Mouse (Mus musculus) heart, postnatal 36 days (tissue): Measurements from ENCODE around the gene Mtnr1b. TPM values are rescaled to one million over a fixed set of nuclear protein-coding genes. Genes with fewer than 3 reads are reported as not detected.
"Not testable (repeated sequence)": the region's sequence is repeated elsewhere in the genome, so short reads cannot be mapped to it uniquely, and the experiment has no call there.

ENCODE experiments used
- DNase-seq, 2 experiments: peaks; one replicate each; pipeline ENCODE4 v3.0.0; 2021 to 2022
- intact Hi-C: fragments of 180-260 bp; cut with DNase I; formaldehyde crosslinking; loops from one replicate; pipeline ENCODE4 v1.15.1; 2025
- total RNA-seq, 2 experiments: library from RNA; stranded (reverse); gene quantifications; 2 replicates each; pipeline ENCODE4 v1.2.3; 2021

The Mtnr1b gene
- total RNA-seq = not detected

GRCm38 (mm10) chr9:15874506-15875160 lies at the start of gene Mtnr1b:
Mtnr1b (minus strand) TSS chr9:15874556.
- intact Hi-C loops = loop anchor here (10.0 kb wide), 1 partner anchor 380 kb away; the partner anchor contains the start of gene Smco4

DNA sequence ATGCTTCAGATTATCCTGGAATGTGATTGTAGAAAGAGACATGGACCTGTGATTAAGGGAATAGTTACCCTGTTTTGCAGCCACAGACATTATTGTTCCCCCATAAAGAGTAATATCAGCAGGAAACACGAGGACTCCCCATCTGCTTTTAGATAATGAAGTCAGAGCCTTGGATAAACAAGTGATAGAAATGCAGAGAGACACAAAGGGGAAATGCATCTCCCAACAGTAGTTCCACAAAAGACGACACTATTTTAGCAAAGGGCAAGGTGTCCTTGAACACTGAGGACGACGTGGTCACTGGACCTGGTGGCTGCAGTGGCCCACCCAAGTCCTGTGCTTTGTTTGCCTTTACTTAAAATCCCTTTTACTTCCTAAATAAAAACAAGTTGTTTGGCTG lies 45.9 kb upstream of the Mtnr1b start:
- intact Hi-C loops = loop anchor here (10.0 kb wide), 1 partner anchor 585 kb away; the partner anchor contains the start of gene Fat3
- no peak for DNase-seq

More at GRCm38 (mm10) chr9:15874506-15875160, at the start of gene Mtnr1b:
- no peak for DNase-seq

DNA sequence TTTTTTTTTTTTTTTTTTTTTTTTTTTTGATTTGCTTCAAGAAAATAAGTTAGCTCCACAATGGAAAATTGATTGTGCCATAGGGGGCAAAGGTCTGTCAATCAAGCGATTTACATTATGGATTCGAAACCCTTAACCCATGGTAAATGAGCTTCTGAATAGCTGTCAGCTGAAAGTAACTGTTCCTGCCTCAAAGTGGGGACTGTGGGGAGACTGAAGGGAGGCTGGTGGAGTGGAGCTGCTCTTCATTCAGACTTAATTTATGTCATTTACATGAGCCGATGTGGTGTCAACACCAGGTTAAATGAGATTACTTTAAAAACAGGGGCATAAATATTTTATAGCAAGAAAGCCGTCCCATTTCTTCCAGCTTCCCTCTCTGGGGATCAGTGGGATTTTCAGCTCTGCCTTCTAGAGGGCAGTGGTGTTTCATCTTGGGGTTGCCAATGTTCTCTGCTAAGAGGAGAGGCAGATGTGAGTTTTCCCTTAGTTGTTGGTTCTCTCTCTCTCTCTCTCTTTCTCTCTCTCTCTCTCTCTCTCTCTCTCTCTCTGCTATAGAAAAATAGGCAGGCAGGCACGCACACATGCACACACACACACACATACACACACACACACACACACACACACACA lies 45.1 kb upstream of the Mtnr1b start:
- DNase-seq = no peak
- intact Hi-C loops = loop anchor here (10.0 kb wide), 1 partner anchor 585 kb away; the partner anchor contains the start of gene Fat3

DNA sequence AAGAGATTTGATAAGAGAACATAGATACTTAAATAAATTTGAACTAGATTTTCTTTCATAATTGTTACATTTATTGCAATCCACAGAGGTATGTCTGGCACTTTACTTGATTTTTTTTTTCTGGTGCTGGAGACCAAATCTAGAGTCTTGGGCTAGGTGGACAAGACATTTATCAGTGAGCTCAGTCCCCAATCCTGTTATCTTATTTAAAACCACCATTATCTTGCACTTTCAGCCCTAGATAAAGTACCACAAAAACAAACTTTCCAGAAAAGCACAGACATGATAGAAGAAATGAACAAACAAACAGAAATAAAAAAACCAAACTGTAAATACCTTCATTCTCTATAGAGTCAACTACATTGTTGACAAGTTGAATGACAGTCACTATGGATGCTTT lies 42.2 kb upstream of the Mtnr1b start:
- intact Hi-C loops = no loop called here
- DNase-seq = no peak

DNA sequence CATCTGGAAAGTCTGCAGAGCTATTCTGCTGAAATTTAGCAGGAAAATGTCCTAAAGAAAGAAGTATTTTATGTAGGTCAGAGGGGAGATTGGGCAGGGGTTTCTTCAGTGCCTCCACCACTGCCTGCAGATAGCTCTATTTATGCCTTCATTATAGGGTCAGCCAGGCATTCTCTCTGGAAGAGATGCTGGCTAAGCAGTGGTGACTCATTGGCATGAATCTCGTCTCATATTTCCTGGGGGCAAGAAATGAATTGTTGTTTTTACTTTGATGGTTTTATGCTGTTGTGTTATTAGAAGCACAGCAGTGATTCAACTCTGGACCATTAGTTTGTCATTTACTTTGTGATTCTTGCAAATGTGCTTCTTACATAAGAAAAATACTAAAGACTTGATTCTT lies 38.4 kb upstream of the Mtnr1b start:
- DNase-seq = no peak
- intact Hi-C loops = no loop called here

DNA sequence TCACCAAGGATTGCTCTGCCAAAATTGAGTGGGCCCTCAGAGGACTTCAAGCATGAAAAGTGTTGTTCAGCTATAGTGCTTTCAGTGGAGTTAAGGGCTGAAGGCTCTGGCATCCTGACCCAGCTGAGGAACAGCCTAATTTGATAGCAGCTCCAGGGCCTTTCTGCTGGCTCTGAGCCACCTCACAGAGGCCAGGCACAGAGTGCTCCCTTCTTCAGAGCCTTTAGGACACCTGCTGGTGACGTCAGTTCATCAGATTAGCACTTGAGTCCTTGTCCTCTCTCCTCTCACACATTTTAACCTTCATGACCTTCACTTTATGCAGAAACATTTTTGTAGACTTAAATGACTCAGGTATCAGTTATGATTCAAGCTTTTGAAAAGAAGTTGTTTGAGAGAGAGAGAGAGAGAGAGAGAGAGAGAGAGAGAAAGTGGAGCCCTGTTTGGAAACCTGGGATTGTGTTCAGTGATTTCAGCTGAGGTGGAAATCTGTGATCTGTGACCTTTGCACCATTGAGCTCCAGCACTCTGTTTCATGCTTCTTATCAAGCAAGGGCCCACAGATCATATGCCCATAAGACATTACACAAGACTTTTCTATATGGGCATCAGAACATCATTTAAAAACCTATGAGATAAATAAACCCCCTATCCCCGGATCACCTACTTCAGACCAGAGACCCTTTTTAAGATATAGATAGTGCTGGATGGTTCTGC lies 35.2 kb upstream of the Mtnr1b start:
- DNase-seq = no peak
- intact Hi-C loops = no loop called here

GRCm38 (mm10) chr9:15903948-15904750 lies 29.8 kb upstream of the Mtnr1b start:
- DNase-seq = no peak
- intact Hi-C loops = no loop called here

DNA sequence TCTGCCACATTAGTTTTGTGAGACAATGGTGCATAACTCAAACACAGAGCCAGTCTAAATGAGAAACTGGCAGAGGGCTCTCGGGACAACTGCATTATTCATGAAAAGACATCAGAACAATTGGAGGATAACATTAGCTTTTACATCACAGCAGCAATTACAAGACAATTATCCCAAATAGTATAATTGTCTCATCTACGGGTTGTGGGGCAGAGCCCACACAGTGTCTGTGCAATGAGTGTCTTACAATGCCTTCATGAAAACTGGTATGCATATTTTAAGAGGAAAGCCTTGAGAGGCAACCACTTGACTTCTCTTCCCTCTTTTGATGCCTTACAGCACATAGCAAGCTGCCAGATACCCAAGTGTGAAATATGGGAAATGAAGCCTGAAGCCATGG lies 23.8 kb upstream of the Mtnr1b start:
- no peak for DNase-seq
- intact Hi-C loops = no loop called here

GRCm38 (mm10) chr9:15886756-15887155 lies 12.4 kb upstream of the Mtnr1b start:
- intact Hi-C loops = no loop called here

GRCm38 (mm10) chr9:15880754-15881153 lies 6.4 kb upstream of the Mtnr1b start:
- intact Hi-C loops = loop anchor here (1.0 to 5.0 kb wide), 3 partner anchors 128 to 513 kb away; no protein-coding TSS in a partner anchor

More at GRCm38 (mm10) chr9:15886756-15887155, 12.4 kb upstream of the Mtnr1b start:
- no peak for DNase-seq

DNA sequence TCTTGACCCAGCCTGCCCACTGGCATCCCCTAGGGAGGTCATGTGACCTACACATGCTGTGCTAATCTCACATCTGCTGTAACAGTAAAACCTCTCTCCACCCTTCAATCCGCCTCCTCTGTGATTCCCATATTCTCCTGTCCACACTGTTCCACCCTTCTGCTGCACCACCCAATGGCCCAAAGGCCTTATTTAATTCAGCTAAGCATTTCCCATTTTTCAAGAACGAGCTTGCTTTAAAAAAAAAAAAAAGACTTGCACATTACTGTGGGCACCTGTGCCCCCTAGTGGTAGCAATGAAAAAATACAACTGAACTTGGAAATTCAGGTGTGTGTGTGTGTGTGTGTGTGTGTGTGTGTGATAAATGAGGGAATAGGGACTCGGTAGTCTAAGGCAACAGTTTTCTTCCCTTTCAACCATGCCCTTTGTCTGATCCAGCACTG lies 5.8 kb upstream of the Mtnr1b start:
- intact Hi-C loops = loop anchor here (1.0 to 5.0 kb wide), 3 partner anchors 128 to 513 kb away; no protein-coding TSS in a partner anchor
- DNase-seq = peak in 1 of 2 experiments; percentile 3

More at GRCm38 (mm10) chr9:15880754-15881153, 6.4 kb upstream of the Mtnr1b start:
- no peak for DNase-seq

- no peak for DNase-seq
- intact Hi-C loops = loop anchor here (10.0 kb wide), 1 partner anchor 375 kb away; the partner anchor contains the start of gene Smco4
These were observed 4.3 kb downstream of the Mtnr1b start for GRCm38 (mm10) chr9:15870013-15870412.

DNA sequence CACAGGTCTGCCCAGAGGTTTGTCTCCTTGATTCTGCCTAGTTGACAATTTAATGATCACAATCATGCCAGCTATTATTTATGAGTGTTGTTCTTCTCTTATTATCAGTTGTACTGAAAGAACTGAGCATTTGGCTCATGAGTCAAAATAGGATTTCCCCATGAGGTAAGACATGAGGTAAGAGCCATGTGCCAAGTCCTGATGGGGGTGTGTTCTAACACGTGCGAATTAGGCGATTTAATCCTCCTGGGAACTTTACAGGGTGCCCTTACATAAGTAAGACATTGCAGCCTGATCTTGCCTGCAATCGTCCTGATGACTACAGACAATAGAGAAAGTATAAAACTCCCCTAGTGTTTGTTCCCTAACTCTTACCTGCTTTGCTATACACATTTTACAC lies 4.9 kb downstream of the Mtnr1b start:
- intact Hi-C loops = no loop called here
- no peak for DNase-seq

- intact Hi-C loops = no loop called here
- DNase-seq = no peak
These were observed 7.9 kb downstream of the Mtnr1b start for GRCm38 (mm10) chr9:15866280-15867072.

DNA sequence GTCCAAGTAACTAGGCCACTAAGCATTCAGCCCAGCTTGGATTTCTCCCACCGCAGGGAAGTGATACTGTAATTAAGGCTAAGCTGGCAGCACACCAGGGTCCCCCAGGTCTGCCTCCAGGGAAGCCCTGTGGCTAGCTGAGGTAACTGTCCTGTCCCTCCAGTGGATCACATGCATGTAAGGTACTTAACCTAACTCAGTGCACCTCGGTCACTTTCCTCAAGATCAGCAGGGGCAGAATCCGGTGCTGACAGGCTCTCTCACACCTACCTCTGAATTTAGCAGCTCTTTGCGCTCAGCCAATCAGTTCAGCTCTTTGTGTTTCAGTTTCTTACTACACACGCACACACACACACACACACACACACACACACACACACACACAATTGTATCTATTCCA lies 13.0 kb downstream of the Mtnr1b start:
- DNase-seq = peak in 1 of 2 experiments; percentile 4
- intact Hi-C loops = no loop called here

- intact Hi-C loops = no loop called here
- DNase-seq = no peak
These were observed 23.6 kb downstream of the Mtnr1b start for GRCm38 (mm10) chr9:15850749-15851148.

DNA sequence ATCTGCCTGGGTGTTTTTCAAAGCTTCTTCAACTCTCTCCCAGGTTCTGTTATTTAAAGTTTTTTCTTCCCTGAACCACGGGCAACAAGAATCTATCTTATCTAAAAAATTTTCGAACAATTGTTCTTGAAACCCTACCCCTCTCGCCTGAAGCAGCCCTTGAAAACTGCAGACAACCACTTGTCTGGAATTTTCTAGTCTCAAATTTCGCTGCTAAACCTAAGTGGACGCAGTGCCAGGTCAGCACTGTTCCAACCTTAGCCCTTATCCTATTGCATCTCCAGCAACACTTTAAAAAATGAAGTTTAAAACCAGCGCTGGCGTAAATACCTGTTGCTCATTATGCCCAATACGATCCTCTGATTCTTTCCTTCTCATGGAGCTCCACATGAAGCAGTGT lies 29.0 kb downstream of the Mtnr1b start:
- intact Hi-C loops = no loop called here
- no peak for DNase-seq

GRCm38 (mm10) chr9:15844936-15845335 lies 29.4 kb downstream of the Mtnr1b start:
- DNase-seq, intact Hi-C loops: not testable (repeated sequence)
